Mouse (Mus musculus) megakaryocyte, embryonic 14.5 days (primary cell): ENCODE data around the gene Tbx20. TPM values are rescaled to one million over a fixed set of nuclear protein-coding genes. Genes with fewer than 3 reads are reported as not detected.

Experiments
- H3K27me3 ChIP-seq: replicated peaks from 2 replicates; pipeline ENCODE3; 2012; ENCODE audit warnings: inconsistent platforms
- H3K36me3 ChIP-seq: replicated peaks from 2 replicates; pipeline ENCODE3; 2012; ENCODE audit warnings: low read length, inconsistent platforms, mixed read lengths
- H3K4me1 ChIP-seq: 2 replicates; pipeline ENCODE4 v1.6.1; 2012; ENCODE audit warnings: inconsistent platforms
- H3K4me3 ChIP-seq: replicated peaks from 2 replicates; pipeline ENCODE3; 2012; ENCODE audit warnings: moderate library complexity, mild to moderate bottlenecking, inconsistent platforms
- H3K9me3 ChIP-seq: 2 replicates; pipeline ENCODE4 v1.6.1; 2012; ENCODE audit warnings: inconsistent platforms
- FLI1 ChIP-seq: IDR thresholded peaks from 2 replicates; pipeline ENCODE4 v1.6.1; 2012; ENCODE audit warnings: low read length, inconsistent platforms, mixed read lengths
- GATA1 ChIP-seq: IDR thresholded peaks from 3 replicates; pipeline ENCODE4 v1.6.1; 2012; ENCODE audit warnings: mixed read lengths, low read length, inconsistent platforms, borderline replicate concordance
- polyA plus RNA-seq: library from polyadenylated mRNA; stranded (reverse); fragments of >175 nt; gene quantifications from 2 replicates; pipeline ENCODE4 v1.2.3, GENCODE M21; 2012; ENCODE audit warnings: low replicate concordance; ENCODE audit not compliant: insufficient read depth

Gene Tbx20
- polyA plus RNA-seq, 1 experiment = not detected

DNA sequence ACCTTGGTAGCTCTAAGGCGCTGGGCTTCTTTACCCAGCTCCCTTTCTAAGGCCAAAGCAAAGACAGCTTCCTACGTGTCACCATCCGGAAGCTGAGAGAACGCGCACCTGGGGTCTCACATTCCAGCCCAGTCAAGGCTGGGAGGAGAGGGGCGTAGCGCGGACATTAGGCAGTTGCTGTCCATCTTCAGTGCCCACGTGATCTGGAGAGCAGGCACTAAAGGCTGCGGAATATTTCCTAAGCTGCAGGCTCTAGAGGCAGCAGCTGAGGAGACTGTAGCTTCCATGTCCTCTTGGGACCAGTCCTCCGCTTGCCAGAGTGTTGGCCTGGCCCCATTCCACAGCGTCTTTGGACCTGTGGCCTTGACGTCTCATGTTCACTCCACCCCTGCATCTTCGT is 3.9 kb upstream of the Tbx20 start:
- no peak for TF ChIP-seq FLI1
- no peak for TF ChIP-seq GATA1
- peaks cover 33% of the 10 kb centered on the region for H3K4me1 ChIP-seq
- no peak overlapping the region for H3K4me3 ChIP-seq

DNA sequence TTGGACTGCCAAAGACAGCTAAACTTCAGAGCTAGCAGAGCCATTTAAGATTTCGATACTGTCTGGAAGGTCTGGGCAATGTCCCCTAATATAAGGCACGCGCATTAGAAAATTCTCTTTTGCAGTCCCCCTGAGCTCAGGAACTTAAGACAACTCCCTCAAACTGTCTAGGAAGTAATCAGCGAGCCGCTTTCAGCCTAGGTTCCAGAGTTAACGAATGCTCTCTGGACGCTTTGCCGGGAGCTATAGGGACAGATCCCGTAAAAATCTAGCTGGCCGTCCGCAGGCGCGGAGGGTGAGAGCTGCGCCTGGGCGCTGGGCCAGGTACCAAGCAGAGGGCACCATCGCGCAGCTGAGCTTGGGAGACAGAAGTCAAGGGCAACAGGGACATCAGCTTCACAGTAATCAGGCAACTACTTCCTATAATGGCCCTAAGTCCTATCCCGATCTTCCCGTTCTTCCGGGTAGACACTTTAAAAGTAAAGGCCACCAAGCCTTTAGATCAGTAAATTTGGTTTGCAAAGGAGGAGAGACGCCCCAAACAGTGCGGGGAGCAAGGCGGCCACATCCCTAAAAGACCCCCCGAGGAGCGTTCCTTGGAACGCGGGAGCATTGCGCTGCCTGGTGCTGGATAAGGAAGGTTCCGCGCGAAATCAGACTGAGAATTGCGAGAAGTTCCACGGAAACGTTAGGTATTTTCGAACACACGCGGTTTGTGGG is 3.2 kb upstream of the Tbx20 start:
- H3K4me3 ChIP-seq = peak overlapping the region; percentile 16
- peaks cover 29% of the 10 kb centered on the region for H3K9me3 ChIP-seq
- H3K36me3 ChIP-seq = no peaks in the 10 kb centered on the region
- peaks cover 33% of the 10 kb centered on the region for H3K4me1 ChIP-seq
- peaks cover 97% of the 10 kb centered on the region for H3K27me3 ChIP-seq
- TF ChIP-seq GATA1 (no peak), FLI1 (no peak)

More for the DNA sequence above, 3.9 kb upstream of the Tbx20 start:
- H3K27me3 ChIP-seq = peaks cover 98% of the 10 kb centered on the region
- no peaks in the 10 kb centered on the region for H3K36me3 ChIP-seq
- peaks cover 29% of the 10 kb centered on the region for H3K9me3 ChIP-seq

DNA sequence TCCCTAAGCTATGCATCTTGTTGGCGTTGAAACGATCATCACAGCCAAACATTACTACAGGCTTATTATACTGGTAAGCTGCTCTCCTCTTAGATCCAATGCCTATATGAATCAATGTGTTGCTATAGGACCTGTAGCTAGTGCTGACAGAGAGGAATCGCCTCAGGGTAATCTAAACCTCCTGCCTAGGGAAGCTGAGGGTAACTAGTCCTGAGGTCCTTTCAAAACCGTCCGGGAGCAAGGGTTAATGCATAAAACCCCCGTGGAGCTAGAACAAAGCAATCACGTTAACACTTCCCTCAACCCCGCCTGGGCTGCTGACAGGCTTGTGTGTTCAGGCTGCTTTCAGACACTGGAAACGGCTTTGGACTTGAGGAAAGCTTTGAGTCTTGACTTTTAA is 2.4 kb upstream of the Tbx20 start:
- no peak for TF ChIP-seq GATA1
- no peak for TF ChIP-seq FLI1

DNA sequence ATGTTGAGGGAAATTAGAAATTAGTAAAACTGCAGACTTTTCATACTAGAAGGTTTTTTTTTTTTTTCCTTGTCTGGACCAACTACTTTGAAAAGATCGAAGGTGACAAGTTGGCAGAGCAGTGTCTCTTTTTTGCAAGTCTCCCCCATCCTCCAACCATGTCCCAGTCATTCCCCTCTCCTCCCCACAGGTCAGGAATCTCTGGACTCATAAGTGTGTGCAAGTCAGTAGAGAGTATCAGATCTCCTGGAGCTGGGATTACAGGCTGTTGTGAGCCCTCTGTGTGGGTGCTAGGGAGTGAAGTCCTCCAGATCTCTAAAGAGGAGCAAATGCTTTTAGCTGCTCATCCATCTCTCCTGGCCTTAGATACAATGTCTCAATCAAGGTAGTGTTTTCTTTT is 1.5 kb upstream of the Tbx20 start:
- Histone ChIP-seq H3K4me3 (no peak overlapping the region), H3K36me3 (no peaks in the 10 kb centered on the region), H3K27me3 (peaks cover 97% of the 10 kb centered on the region), H3K9me3 (peaks cover 29% of the 10 kb centered on the region), H3K4me1 (peaks cover 29% of the 10 kb centered on the region)
- TF ChIP-seq FLI1 = no peak
- TF ChIP-seq GATA1 = no peak

More for the DNA sequence above, 2.4 kb upstream of the Tbx20 start:
- H3K4me1 ChIP-seq = peaks cover 33% of the 10 kb centered on the region
- H3K27me3 ChIP-seq = peaks cover 97% of the 10 kb centered on the region
- no peak overlapping the region for H3K4me3 ChIP-seq
- H3K36me3 ChIP-seq = no peaks in the 10 kb centered on the region
- peaks cover 29% of the 10 kb centered on the region for H3K9me3 ChIP-seq

DNA sequence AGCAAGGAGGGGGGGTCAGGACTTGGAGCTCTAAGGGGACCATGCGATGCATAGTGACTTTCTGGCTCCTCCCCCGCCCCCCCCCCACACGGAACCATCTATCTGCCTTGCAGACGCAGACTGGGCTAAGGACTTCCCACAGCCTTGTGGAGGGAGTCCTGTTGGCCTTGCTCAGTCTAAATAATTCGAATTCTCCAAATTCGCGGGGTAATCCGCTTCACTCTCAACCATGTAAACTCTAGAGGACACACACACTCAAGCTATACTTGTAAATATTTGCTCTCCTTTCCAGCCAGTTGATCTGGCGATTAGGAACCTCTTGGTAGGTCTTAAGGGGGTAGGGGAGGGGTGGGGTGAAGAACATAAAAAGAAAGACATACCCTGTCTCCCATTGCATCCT is 898 bp upstream of the Tbx20 start:
- peaks cover 29% of the 10 kb centered on the region for H3K9me3 ChIP-seq
- H3K27me3 ChIP-seq = peaks cover 97% of the 10 kb centered on the region
- no peak for TF ChIP-seq FLI1
- TF ChIP-seq GATA1 = no peak
- H3K36me3 ChIP-seq = no peaks in the 10 kb centered on the region
- H3K4me3 ChIP-seq = no peak overlapping the region
- H3K4me1 ChIP-seq = peaks cover 29% of the 10 kb centered on the region

DNA sequence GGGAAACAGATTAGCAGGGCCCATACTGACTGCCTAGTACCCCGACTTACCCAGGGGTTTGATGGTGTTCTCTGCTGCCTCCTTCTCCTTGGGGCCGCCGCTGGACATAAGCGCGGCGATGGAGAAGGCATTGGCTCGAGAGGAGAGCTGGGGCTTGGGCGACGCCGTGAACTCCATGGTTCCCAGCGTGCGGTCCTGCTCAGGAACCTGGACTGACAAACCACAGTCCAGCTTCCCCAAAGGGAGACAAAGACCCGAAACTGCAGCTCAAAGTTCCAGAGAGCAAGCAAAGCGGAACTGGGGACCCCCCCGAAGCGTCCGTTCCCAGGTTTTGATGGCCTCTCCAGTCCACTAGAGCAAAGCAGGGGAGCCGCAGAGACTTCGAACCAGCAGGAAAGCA is 434 bp downstream of the Tbx20 start:
- Histone ChIP-seq H3K4me3 (peak overlapping the region; percentile 71), H3K27me3 (peaks cover 95% of the 10 kb centered on the region)
- TF ChIP-seq GATA1 (no peak), FLI1 (no peak)

DNA sequence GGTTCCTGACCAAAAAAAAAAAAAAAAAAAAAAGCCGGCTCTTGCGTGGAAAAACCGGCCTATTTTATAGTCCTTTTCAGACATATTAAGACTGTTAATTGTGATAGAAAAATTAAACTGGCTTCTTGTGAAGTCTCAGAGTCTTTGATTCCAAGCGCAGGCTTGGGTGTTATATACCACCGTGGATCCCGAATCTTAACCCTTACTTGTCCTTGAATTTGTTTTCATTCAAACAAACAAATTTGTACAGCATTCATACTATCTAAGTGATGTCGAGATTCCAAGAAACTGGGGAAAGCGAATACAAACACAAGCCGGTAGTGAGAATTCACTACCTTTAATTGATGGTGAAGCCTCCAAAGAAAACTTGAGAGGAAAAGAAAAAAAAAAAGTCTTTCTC is 932 bp downstream of the Tbx20 start:
- peaks cover 33% of the 10 kb centered on the region for H3K4me1 ChIP-seq
- no peaks in the 10 kb centered on the region for H3K36me3 ChIP-seq
- TF ChIP-seq GATA1 = no peak
- no peak for TF ChIP-seq FLI1
- H3K9me3 ChIP-seq = peaks cover 22% of the 10 kb centered on the region
- H3K4me3 ChIP-seq = no peak overlapping the region
- H3K27me3 ChIP-seq = peaks cover 93% of the 10 kb centered on the region

More for the DNA sequence above, 434 bp downstream of the Tbx20 start:
- peaks cover 33% of the 10 kb centered on the region for H3K4me1 ChIP-seq
- no peaks in the 10 kb centered on the region for H3K36me3 ChIP-seq
- H3K9me3 ChIP-seq = peaks cover 25% of the 10 kb centered on the region

DNA sequence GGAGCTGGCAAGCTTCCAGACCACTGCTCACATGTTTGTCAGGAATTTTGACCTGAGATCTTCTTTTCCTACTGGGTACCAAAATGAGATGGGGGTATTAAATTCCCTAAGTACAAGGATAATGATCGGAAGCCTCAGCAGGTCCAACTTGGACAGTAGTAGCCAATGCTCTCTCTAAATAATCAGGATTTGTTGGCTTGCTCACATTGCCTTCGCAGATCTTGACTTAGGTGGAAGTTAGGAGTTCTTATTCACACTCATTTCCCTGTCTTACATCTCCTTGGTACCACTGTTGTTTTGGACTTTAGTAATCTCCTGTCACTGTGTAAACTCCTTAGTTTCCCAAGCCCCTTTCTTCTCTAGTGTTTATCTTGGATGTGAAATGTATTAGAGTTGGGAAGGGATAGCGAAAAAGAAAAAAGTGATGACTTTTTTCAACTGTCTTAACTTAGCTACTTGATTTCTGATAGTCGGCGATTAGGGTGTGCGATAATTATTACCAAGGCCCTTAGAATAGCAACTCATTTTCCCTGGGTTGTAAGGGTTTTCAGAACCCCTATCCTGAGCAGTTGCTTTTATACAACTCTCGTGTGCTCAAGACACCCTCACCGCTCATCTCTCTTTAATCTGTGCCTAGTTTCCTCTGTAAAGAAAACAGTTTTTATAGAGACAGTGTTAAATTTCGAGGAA is 1.5 kb downstream of the Tbx20 start:
- H3K27me3 ChIP-seq = peaks cover 89% of the 10 kb centered on the region
- TF ChIP-seq FLI1 = no peak
- TF ChIP-seq GATA1 = no peak
- H3K4me1 ChIP-seq = peaks cover 27% of the 10 kb centered on the region
- peaks cover 16% of the 10 kb centered on the region for H3K9me3 ChIP-seq
- H3K4me3 ChIP-seq = no peak overlapping the region
- H3K36me3 ChIP-seq = no peaks in the 10 kb centered on the region

DNA sequence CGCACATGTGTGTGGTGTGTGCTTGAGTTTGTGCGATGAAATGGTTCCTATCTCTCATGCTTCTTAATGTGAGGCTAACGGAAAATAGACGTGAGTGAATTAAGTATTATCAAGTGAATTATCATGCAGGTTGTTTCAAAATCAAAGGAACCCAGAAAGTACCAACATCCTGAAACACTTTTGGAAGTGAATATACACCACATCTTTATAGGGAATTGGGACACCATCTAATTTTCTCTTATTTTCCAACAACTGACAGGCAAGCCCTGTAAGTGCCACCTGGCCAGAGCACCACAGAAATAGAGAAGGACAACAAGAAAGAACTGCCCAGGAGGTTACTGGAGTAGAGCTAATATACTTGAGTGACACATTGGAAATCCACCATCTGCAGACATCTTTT is 2.4 kb downstream of the Tbx20 start:
- Histone ChIP-seq H3K36me3 (no peaks in the 10 kb centered on the region), H3K4me3 (no peak overlapping the region), H3K27me3 (peaks cover 83% of the 10 kb centered on the region), H3K4me1 (peaks cover 24% of the 10 kb centered on the region), H3K9me3 (peaks cover 12% of the 10 kb centered on the region)
- no peak for TF ChIP-seq GATA1
- no peak for TF ChIP-seq FLI1

DNA sequence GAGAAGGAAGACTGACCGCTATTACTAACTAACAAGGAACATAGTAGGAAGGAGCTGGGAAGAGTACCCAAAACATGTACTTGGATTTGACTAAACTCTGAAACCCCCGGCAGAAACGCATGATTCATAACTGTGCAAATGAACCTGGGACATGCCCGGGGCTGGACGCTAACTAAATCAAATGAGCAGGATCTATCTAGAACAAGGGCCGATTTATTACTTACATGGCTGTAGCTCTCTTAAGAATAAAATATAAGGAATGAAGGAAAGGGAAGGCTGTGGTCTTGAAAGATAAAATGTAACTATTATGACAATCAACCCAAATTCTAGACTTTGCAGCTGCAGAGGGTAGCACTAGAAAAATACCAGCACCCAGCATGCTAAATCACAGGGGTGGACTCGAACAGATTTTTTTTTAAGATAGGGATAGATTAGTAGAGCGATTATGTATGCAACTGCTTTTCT is 3.1 kb downstream of the Tbx20 start:
- Histone ChIP-seq H3K9me3 (peaks cover 12% of the 10 kb centered on the region), H3K27me3 (peaks cover 76% of the 10 kb centered on the region), H3K4me1 (peaks cover 24% of the 10 kb centered on the region), H3K4me3 (no peak overlapping the region), H3K36me3 (no peaks in the 10 kb centered on the region)
- TF ChIP-seq GATA1 = no peak
